Mouse (Mus musculus) megakaryocyte, embryonic 14.5 days (primary cell): ENCODE measurements at regions not wholly inside any gene's neighbourhood (a gene's known extent, or its start where the extent isn't known, plus 50 kb on each side); places are given as distances from the start of the nearest gene placed in this dataset.

Experiments
- FLI1 ChIP-seq: IDR thresholded peaks from 2 replicates; pipeline ENCODE4 v1.6.1; 2012; ENCODE audit warnings: low read length, inconsistent platforms, mixed read lengths
- GATA1 ChIP-seq: IDR thresholded peaks from 3 replicates; pipeline ENCODE4 v1.6.1; 2012; ENCODE audit warnings: mixed read lengths, low read length, inconsistent platforms, borderline replicate concordance

GRCm38 (mm10) chr8:11914131-11914530 lies 73.9 kb downstream of the Tex29 start:
- no peak for TF ChIP-seq FLI1
- no peak for TF ChIP-seq GATA1
